Mouse (Mus musculus): ENCODE results near the gene Olfr557. TPM values are rescaled to one million over a fixed set of nuclear protein-coding genes. Genes with fewer than 3 reads are reported as not detected.

Gene Olfr557
- not detected in 2 replicates for polyA plus RNA-seq (2015; fragmentation: Nextera tagmentation; extraction: Ambion mirVana)

GRCm38 (mm10) chr7:102695358-102696125 is at the start of gene Olfr557:
TSS of gene Olfr557 (plus strand) at chr7:102695910.

GRCm38 (mm10) chr7:102658523-102658922 is 37.2 kb upstream of the Olfr557 start, which contains the start of gene Olfr555:
TSS of gene Olfr555 (plus strand) at chr7:102658823.

DNA sequence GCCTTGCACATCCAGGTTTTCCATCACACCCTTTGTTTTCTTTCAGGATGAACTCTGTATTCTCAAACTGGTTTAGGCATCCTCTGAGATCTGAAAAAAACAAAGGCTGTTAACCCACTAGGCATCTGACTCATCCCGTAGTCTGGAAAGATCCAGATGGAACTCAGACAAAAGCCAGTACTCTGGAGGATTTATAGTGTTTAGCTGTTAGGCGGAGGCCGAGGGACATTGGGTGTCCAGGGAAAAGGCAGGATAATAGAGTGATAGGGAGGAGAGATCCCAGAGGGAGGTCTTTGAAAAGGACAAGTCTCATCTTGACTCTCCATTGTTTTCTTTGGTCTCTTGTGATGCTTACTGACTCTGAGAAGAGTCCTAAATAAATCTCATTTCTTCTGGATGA is 31.1 kb upstream of the Olfr557 start, which contains the start of gene Olfr556:
Gene Olfr556, plus strand, starts transcription at position 301 of the 400 bp plus-strand sequence.

DNA sequence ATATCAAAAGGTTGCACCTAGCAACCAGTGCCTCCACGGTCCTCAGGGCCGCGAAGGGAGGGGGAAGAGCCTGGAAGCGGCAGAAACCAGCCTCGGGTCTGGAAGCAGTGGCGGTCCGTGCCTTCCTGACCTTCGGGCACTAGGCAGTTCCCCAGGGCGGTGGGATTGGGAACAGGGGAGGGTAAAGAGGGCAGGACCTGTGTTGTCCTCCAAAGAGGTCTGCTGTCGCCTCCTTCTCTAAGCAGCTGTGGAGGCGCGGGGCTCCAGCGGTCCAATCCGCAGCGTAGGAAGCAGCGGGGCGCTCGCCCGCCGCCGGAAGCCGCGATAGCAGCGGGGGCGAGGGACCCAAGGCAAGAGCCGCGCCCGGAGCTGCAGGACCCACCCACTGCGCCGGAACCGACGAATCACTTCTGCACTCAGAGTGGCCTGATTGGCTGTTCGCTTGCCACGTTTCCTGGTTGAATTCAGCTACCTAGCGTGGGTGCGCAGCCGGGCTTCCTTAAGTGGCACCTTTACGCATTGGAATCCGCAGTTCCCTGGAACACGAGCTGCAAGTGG is 8.7 kb upstream of the Olfr557 start, which contains the start of gene Trim68:
Gene Trim68, minus strand, starts transcription at position 384 of the 558 bp plus-strand sequence.

GRCm38 (mm10) chr7:102701915-102702314 is 6.2 kb downstream of the Olfr557 start, which contains the start of gene Olfr558:
TSS of gene Olfr558 (plus strand) at chr7:102702215.

GRCm38 (mm10) chr7:102718970-102719369 is 23.3 kb downstream of the Olfr557 start, which contains the start of gene Olfr33:
TSS of gene Olfr33 (minus strand) at chr7:102719070.

GRCm38 (mm10) chr7:102727391-102727790 is 31.7 kb downstream of the Olfr557 start, which contains the start of gene Olfr559:
TSS of gene Olfr559 (minus strand) at chr7:102727491.

Other genes starting within 250 kb of the Olfr557 start
- not detected in 2 replicates for gene Olfr543, start 214.2 kb upstream of the Olfr557 start, polyA plus RNA-seq (2015; fragmentation: Nextera tagmentation; extraction: Ambion mirVana)
- 0.08 TPM in 1 of 2 replicates, not detected in the other for gene Olfr544, start 207.6 kb upstream of the Olfr557 start, polyA plus RNA-seq (2015; fragmentation: Nextera tagmentation; extraction: Ambion mirVana)
- gene Olfr545, start 196.3 kb upstream of the Olfr557 start, polyA plus RNA-seq (2015; fragmentation: Nextera tagmentation; extraction: Ambion mirVana): not detected in 2 replicates
- not detected in 2 replicates for gene Olfr547, start 161.2 kb upstream of the Olfr557 start, polyA plus RNA-seq (2015; fragmentation: Nextera tagmentation; extraction: Ambion mirVana)
- not detected in 2 replicates for gene Olfr548-ps1, start 155.0 kb upstream of the Olfr557 start, polyA plus RNA-seq (2015; fragmentation: Nextera tagmentation; extraction: Ambion mirVana)
- not detected in 2 replicates for gene Olfr549, start 146.0 kb upstream of the Olfr557 start, polyA plus RNA-seq (2015; fragmentation: Nextera tagmentation; extraction: Ambion mirVana)
- 0.90 and 1.3 TPM in 2 replicates for gene Trim21, start 130.4 kb upstream of the Olfr557 start, polyA plus RNA-seq (2015; fragmentation: Nextera tagmentation; extraction: Ambion mirVana)
- gene Olfr550, start 124.5 kb upstream of the Olfr557 start, polyA plus RNA-seq (2015; fragmentation: Nextera tagmentation; extraction: Ambion mirVana): not detected in 2 replicates
- not detected in 2 replicates for gene Olfr551, start 104.0 kb upstream of the Olfr557 start, polyA plus RNA-seq (2015; fragmentation: Nextera tagmentation; extraction: Ambion mirVana)
- not detected in 2 replicates for gene Olfr552, start 98.1 kb upstream of the Olfr557 start, polyA plus RNA-seq (2015; fragmentation: Nextera tagmentation; extraction: Ambion mirVana)
- gene Olfr553, start 77.7 kb upstream of the Olfr557 start, polyA plus RNA-seq (2015; fragmentation: Nextera tagmentation; extraction: Ambion mirVana): not detected in 2 replicates
- gene Olfr554, start 57.5 kb upstream of the Olfr557 start, polyA plus RNA-seq (2015; fragmentation: Nextera tagmentation; extraction: Ambion mirVana): not detected in 2 replicates
- gene Olfr555, start 37.1 kb upstream of the Olfr557 start, polyA plus RNA-seq (2015; fragmentation: Nextera tagmentation; extraction: Ambion mirVana): not detected in 2 replicates
- gene Olfr556, start 31.0 kb upstream of the Olfr557 start, polyA plus RNA-seq (2015; fragmentation: Nextera tagmentation; extraction: Ambion mirVana): not detected in 2 replicates
- 9.6 and 9.9 TPM in 2 replicates for gene Trim68, start 8.6 kb upstream of the Olfr557 start, polyA plus RNA-seq (2015; fragmentation: Nextera tagmentation; extraction: Ambion mirVana)
- 0.25 and 0.54 TPM in 2 replicates for gene Olfr558, start 6.3 kb downstream of the Olfr557 start, polyA plus RNA-seq (2015; fragmentation: Nextera tagmentation; extraction: Ambion mirVana)
- not detected in 2 replicates for gene Olfr33, start 23.2 kb downstream of the Olfr557 start, polyA plus RNA-seq (2015; fragmentation: Nextera tagmentation; extraction: Ambion mirVana)
- gene Olfr559, start 31.6 kb downstream of the Olfr557 start, polyA plus RNA-seq (2015; fragmentation: Nextera tagmentation; extraction: Ambion mirVana): not detected in 2 replicates
- not detected in 2 replicates for gene Olfr560, start 63.5 kb downstream of the Olfr557 start, polyA plus RNA-seq (2015; fragmentation: Nextera tagmentation; extraction: Ambion mirVana)
- 1.7 and 8.6 TPM in 2 replicates for gene Olfr78, start 63.6 kb downstream of the Olfr557 start, polyA plus RNA-seq (2015; fragmentation: Nextera tagmentation; extraction: Ambion mirVana)
- not detected in 2 replicates for gene Olfr561, start 75.3 kb downstream of the Olfr557 start, polyA plus RNA-seq (2015; fragmentation: Nextera tagmentation; extraction: Ambion mirVana)
- not detected in 2 replicates for gene Olfr564, start 107.6 kb downstream of the Olfr557 start, polyA plus RNA-seq (2015; fragmentation: Nextera tagmentation; extraction: Ambion mirVana)
- gene Olfr566, start 162.9 kb downstream of the Olfr557 start, polyA plus RNA-seq (2015; fragmentation: Nextera tagmentation; extraction: Ambion mirVana): not detected in 2 replicates
- gene Olfr568, start 181.2 kb downstream of the Olfr557 start, polyA plus RNA-seq (2015; fragmentation: Nextera tagmentation; extraction: Ambion mirVana): not detected in 2 replicates
- gene Olfr569, start 195.0 kb downstream of the Olfr557 start, polyA plus RNA-seq (2015; fragmentation: Nextera tagmentation; extraction: Ambion mirVana): not detected in 2 replicates
- gene Olfr570, start 198.7 kb downstream of the Olfr557 start, polyA plus RNA-seq (2015; fragmentation: Nextera tagmentation; extraction: Ambion mirVana): not detected in 2 replicates
- not detected in 2 replicates for gene Olfr571, start 221.6 kb downstream of the Olfr557 start, polyA plus RNA-seq (2015; fragmentation: Nextera tagmentation; extraction: Ambion mirVana)
- not detected in 2 replicates for gene Olfr572, start 228.5 kb downstream of the Olfr557 start, polyA plus RNA-seq (2015; fragmentation: Nextera tagmentation; extraction: Ambion mirVana)
- not detected in 2 replicates for gene Olfr573-ps1, start 246.7 kb downstream of the Olfr557 start, polyA plus RNA-seq (2015; fragmentation: Nextera tagmentation; extraction: Ambion mirVana)

All from adrenal gland, postnatal 0 days (tissue).